Mouse (Mus musculus) midbrain, embryonic 15.5 days (tissue): ENCODE results near the gene Gad1. TPM values are rescaled to one million over a fixed set of nuclear protein-coding genes. Genes with fewer than 3 reads are reported as not detected.

Experiments
- ATAC-seq: fragments of 200-750 bp; cut with Nextera tagmentation; replicated peaks from 2 replicates; pipeline ENCODE4 v1.8.0; 2017; ENCODE audit warnings: moderate TSS enrichment
- H3K27ac ChIP-seq: fragments of 300-500 bp; sonication (generic); 2 replicates; pipeline ENCODE4 v1.5.1; 2015; ENCODE audit warnings: mild to moderate bottlenecking, inconsistent platforms
- H3K27me3 ChIP-seq: fragments of 300-500 bp; sonication (generic); replicated peaks from 2 replicates; pipeline ENCODE4 v1.6.1; 2015; ENCODE audit warnings: inconsistent platforms
- H3K36me3 ChIP-seq: fragments of 300-500 bp; sonication (generic); replicated peaks from 2 replicates; pipeline ENCODE4 v1.6.1; 2015; ENCODE audit warnings: inconsistent platforms
- H3K4me1 ChIP-seq: fragments of 300-500 bp; sonication (generic); 2 replicates; pipeline ENCODE4 v1.6.1; 2015; ENCODE audit warnings: inconsistent platforms
- H3K4me2 ChIP-seq: fragments of 300-500 bp; sonication (generic); 2 replicates; pipeline ENCODE4 v1.6.1; 2015; ENCODE audit warnings: inconsistent platforms, mild to moderate bottlenecking, moderate library complexity
- H3K4me3 ChIP-seq: fragments of 300-500 bp; sonication (generic); 2 replicates; pipeline ENCODE4 v1.5.1; 2015; ENCODE audit warnings: mild to moderate bottlenecking, inconsistent platforms
- H3K9ac ChIP-seq: fragments of 300-500 bp; sonication (generic); 2 replicates; pipeline ENCODE4 v1.6.1; 2015; ENCODE audit warnings: mild to moderate bottlenecking, inconsistent platforms
- H3K9me3 ChIP-seq: fragments of 300-500 bp; sonication (generic); 2 replicates; pipeline ENCODE4 v1.6.1; 2016; ENCODE audit warnings: inconsistent platforms
- WGBS: fragments of 180-500 bp; shearing (Covaris S2); methylation state at CpG from one replicate; pipeline ENCODE4 v1.1.7; 2015; ENCODE audit warnings: mixed read lengths; 5-methylcytosine and 5-hydroxymethylcytosine counted together
- polyA plus RNA-seq: library from polyadenylated mRNA; unstranded; fragments of >200 nt; fragmentation: Nextera tagmentation; extraction: Ambion mirVana; gene quantifications from 2 replicates; pipeline ENCODE4 v1.2.1, GENCODE M21; 2015

Gad1 gene
- polyA plus RNA-seq, 1 experiment from 2014 or later, result 128 TPM

- H3K36me3 ChIP-seq, result no peaks in the 10 kb centered on the region
Observed at GRCm38 (mm10) chr2:70614745-70615351, 62.0 kb downstream of the Gad1 start.

GRCm38 (mm10) chr2:70616076-70616475, 63.2 kb downstream of the Gad1 start:
- H3K4me3 ChIP-seq, result no peak overlapping the region
- H3K27ac ChIP-seq, result no peak overlapping the region
- H3K4me2 ChIP-seq, result no peak overlapping the region
- H3K36me3 ChIP-seq, result no peaks in the 10 kb centered on the region
- no peaks in the 10 kb centered on the region for H3K27me3 ChIP-seq
- H3K4me1 ChIP-seq, result no peaks in the 10 kb centered on the region
- no peak for ATAC-seq
- H3K9ac ChIP-seq, result no peak overlapping the region
- 92% methylated on average over 2 of the region's 2 CpGs for WGBS
- H3K9me3 ChIP-seq, result no peaks in the 10 kb centered on the region

More at GRCm38 (mm10) chr2:70614745-70615351, 62.0 kb downstream of the Gad1 start:
- H3K4me2 ChIP-seq, result no peak overlapping the region
- WGBS, result 79% methylated on average over 7 of the region's 7 CpGs
- H3K9me3 ChIP-seq, result no peaks in the 10 kb centered on the region
- H3K9ac ChIP-seq, result no peak overlapping the region
- H3K27me3 ChIP-seq, result no peaks in the 10 kb centered on the region
- ATAC-seq, result no peak
- H3K4me3 ChIP-seq, result no peak overlapping the region
- H3K4me1 ChIP-seq, result no peaks in the 10 kb centered on the region
- H3K27ac ChIP-seq, result no peak overlapping the region

GRCm38 (mm10) chr2:70616617-70617016, 63.7 kb downstream of the Gad1 start:
- Histone ChIP-seq H3K4me3 (no peak overlapping the region), H3K27me3 (no peaks in the 10 kb centered on the region), H3K4me1 (no peaks in the 10 kb centered on the region), H3K36me3 (no peaks in the 10 kb centered on the region), H3K27ac (no peak overlapping the region), H3K4me2 (no peak overlapping the region), H3K9ac (no peak overlapping the region), H3K9me3 (no peaks in the 10 kb centered on the region)
- WGBS, result 56% methylated on average over 3 of the region's 3 CpGs
- no peak for ATAC-seq

GRCm38 (mm10) chr2:70619232-70619835, 66.5 kb downstream of the Gad1 start:
- H3K4me3 ChIP-seq, result no peak overlapping the region
- no peak overlapping the region for H3K9ac ChIP-seq
- no peak overlapping the region for H3K4me2 ChIP-seq
- 88% methylated on average over 6 of the region's 6 CpGs for WGBS
- no peaks in the 10 kb centered on the region for H3K27me3 ChIP-seq
- H3K36me3 ChIP-seq, result no peaks in the 10 kb centered on the region
- no peak for ATAC-seq
- H3K27ac ChIP-seq, result no peak overlapping the region
- no peaks in the 10 kb centered on the region for H3K4me1 ChIP-seq
- H3K9me3 ChIP-seq, result no peaks in the 10 kb centered on the region

- 10% methylated on average over 6 of the region's 6 CpGs for WGBS
- Histone ChIP-seq H3K27ac (no peak overlapping the region), H3K27me3 (no peaks in the 10 kb centered on the region), H3K36me3 (no peaks in the 10 kb centered on the region), H3K9me3 (no peaks in the 10 kb centered on the region), H3K9ac (no peak overlapping the region), H3K4me2 (no peak overlapping the region), H3K4me3 (no peak overlapping the region), H3K4me1 (no peaks in the 10 kb centered on the region)
- ATAC-seq, result no peak
Observed at GRCm38 (mm10) chr2:70620225-70620624, 67.4 kb downstream of the Gad1 start.

- Histone ChIP-seq H3K36me3 (no peaks in the 10 kb centered on the region), H3K9me3 (no peaks in the 10 kb centered on the region), H3K4me3 (no peak overlapping the region), H3K9ac (no peak overlapping the region), H3K27me3 (no peaks in the 10 kb centered on the region), H3K4me1 (no peaks in the 10 kb centered on the region), H3K27ac (no peak overlapping the region), H3K4me2 (no peak overlapping the region)
- ATAC-seq, result no peak
- 72% methylated on average over 4 of the region's 4 CpGs for WGBS
Observed at GRCm38 (mm10) chr2:70622244-70622643, 69.4 kb downstream of the Gad1 start.

GRCm38 (mm10) chr2:70625761-70626160, 72.9 kb downstream of the Gad1 start:
- no peak overlapping the region for H3K27ac ChIP-seq
- no peak overlapping the region for H3K4me2 ChIP-seq
- H3K9me3 ChIP-seq, result no peaks in the 10 kb centered on the region
- H3K36me3 ChIP-seq, result no peaks in the 10 kb centered on the region
- no peak for ATAC-seq
- H3K9ac ChIP-seq, result no peak overlapping the region
- no peaks in the 10 kb centered on the region for H3K27me3 ChIP-seq
- no peak overlapping the region for H3K4me3 ChIP-seq
- H3K4me1 ChIP-seq, result peaks cover 6% of the 10 kb centered on the region
- 76% methylated on average over 7 of the region's 7 CpGs for WGBS

- Histone ChIP-seq H3K27ac (no peak overlapping the region), H3K9me3 (no peaks in the 10 kb centered on the region), H3K4me3 (no peak overlapping the region), H3K36me3 (no peaks in the 10 kb centered on the region), H3K27me3 (no peaks in the 10 kb centered on the region), H3K9ac (no peak overlapping the region), H3K4me2 (no peak overlapping the region), H3K4me1 (peaks cover 6% of the 10 kb centered on the region)
- WGBS, result 95% methylated on average over 12 of the region's 12 CpGs
- ATAC-seq, result no peak
Observed at GRCm38 (mm10) chr2:70628397-70628796, 75.5 kb downstream of the Gad1 start.

GRCm38 (mm10) chr2:70629339-70629761, 76.5 kb downstream of the Gad1 start:
- peak overlapping the region; percentile 68 for H3K27ac ChIP-seq

GRCm38 (mm10) chr2:70629921-70630320, 77.0 kb downstream of the Gad1 start:
- Histone ChIP-seq H3K27ac (peak overlapping the region; percentile 68), H3K4me2 (peak overlapping the region; percentile 45), H3K9ac (no peak overlapping the region), H3K27me3 (no peaks in the 10 kb centered on the region), H3K4me1 (peaks cover 6% of the 10 kb centered on the region), H3K4me3 (peak overlapping the region; percentile 27), H3K36me3 (no peaks in the 10 kb centered on the region), H3K9me3 (no peaks in the 10 kb centered on the region)
- 67% methylated on average over 3 of the region's 3 CpGs for WGBS
- no peak; the same call in 1 of the 2 replicates for ATAC-seq

More at GRCm38 (mm10) chr2:70629339-70629761, 76.5 kb downstream of the Gad1 start:
- Histone ChIP-seq H3K9ac (no peak overlapping the region), H3K4me1 (peaks cover 6% of the 10 kb centered on the region), H3K9me3 (no peaks in the 10 kb centered on the region), H3K36me3 (no peaks in the 10 kb centered on the region), H3K4me3 (peak overlapping the region; percentile 27), H3K4me2 (peak overlapping the region; percentile 45), H3K27me3 (no peaks in the 10 kb centered on the region)
- peak; percentile 95 for ATAC-seq
- 10% methylated on average over 10 of the region's 10 CpGs for WGBS

- no peak overlapping the region for H3K9ac ChIP-seq
- H3K4me1 ChIP-seq, result peaks cover 6% of the 10 kb centered on the region
- no peaks in the 10 kb centered on the region for H3K9me3 ChIP-seq
- H3K36me3 ChIP-seq, result no peaks in the 10 kb centered on the region
- H3K4me3 ChIP-seq, result no peak overlapping the region
- no peak overlapping the region for H3K4me2 ChIP-seq
- no peak overlapping the region for H3K27ac ChIP-seq
- no peak for ATAC-seq
- 69% methylated on average over 1 of the region's 1 CpGs for WGBS
- no peaks in the 10 kb centered on the region for H3K27me3 ChIP-seq
Observed at GRCm38 (mm10) chr2:70631321-70631720, 78.4 kb downstream of the Gad1 start.

GRCm38 (mm10) chr2:70632412-70632811, 79.5 kb downstream of the Gad1 start:
- peaks cover 6% of the 10 kb centered on the region for H3K4me1 ChIP-seq
- H3K27ac ChIP-seq, result no peak overlapping the region
- no peaks in the 10 kb centered on the region for H3K36me3 ChIP-seq
- H3K9ac ChIP-seq, result no peak overlapping the region
- ATAC-seq, result no peak
- H3K9me3 ChIP-seq, result no peaks in the 10 kb centered on the region
- H3K4me3 ChIP-seq, result no peak overlapping the region
- 90% methylated on average over 1 of the region's 1 CpGs for WGBS
- no peak overlapping the region for H3K4me2 ChIP-seq
- no peaks in the 10 kb centered on the region for H3K27me3 ChIP-seq
